Mouse (Mus musculus): Measurements from ENCODE around the gene Psg22.
"Not testable (repeated sequence)": the region's sequence is repeated elsewhere in the genome, so short reads cannot be mapped to it uniquely, and the experiment has no call there.

- TF ChIP-seq POLR2A (IDR thresholded peaks at IDR 0.05; ENCODE audit: low read depth, low read length); BHLHE40 (IDR thresholded peaks at IDR 0.05; ENCODE audit: low read depth, low read length); MEF2A (IDR thresholded peaks at IDR 0.05; ENCODE audit: borderline replicate concordance, low read depth, low read length); CTCF (conservative IDR thresholded peaks at IDR 0.05 in 1 of 2, IDR thresholded peaks at IDR 0.05 in 1 of 2; ENCODE audit: low read depth in 2 of 2, low read length in 2 of 2); JUND (conservative IDR thresholded peaks at IDR 0.05; ENCODE audit: low read depth, low read length): not testable (repeated sequence)
Observed at GRCm38 (mm10) chr7:18762885-18763284, 45.0 kb downstream of the Psg22 start.
